Mouse (Mus musculus) urinary bladder, postnatal 10 days (tissue): ENCODE results near the gene Khnyn.

Source experiments
- DNase-seq: peaks from one replicate; pipeline ENCODE4 v3.0.0; 2022; ENCODE audit warnings: low spot score

The Khnyn gene

GRCm38 (mm10) chr14:55922475-55923232, 37.9 kb downstream of the Khnyn start:
- no peak for DNase-seq

- no peak for DNase-seq
Measured at GRCm38 (mm10) chr14:55926847-55927246, 42.1 kb downstream of the Khnyn start.

GRCm38 (mm10) chr14:55929263-55929997, 44.7 kb downstream of the Khnyn start:
- DNase-seq, result no peak

- no peak for DNase-seq
Measured at GRCm38 (mm10) chr14:55933586-55933985, 48.8 kb downstream of the Khnyn start.

- no peak for DNase-seq
Measured at GRCm38 (mm10) chr14:55940070-55940800, 55.5 kb downstream of the Khnyn start.

GRCm38 (mm10) chr14:55943601-55944000, 58.9 kb downstream of the Khnyn start:
- DNase-seq, result no peak

- no peak for DNase-seq
Measured at GRCm38 (mm10) chr14:55944575-55944974, 59.8 kb downstream of the Khnyn start, which contains the start of gene Cma1. Cma1 (minus strand) TSS chr14:55944675.

- DNase-seq, result no peak
Measured at GRCm38 (mm10) chr14:55946269-55946969, 61.7 kb downstream of the Khnyn start.
